Mouse (Mus musculus) liver, postnatal 0 days (tissue): ENCODE measurements at regions not wholly inside any gene's neighbourhood (a gene's known extent, or its start where the extent isn't known, plus 50 kb on each side); places are given as distances from the start of the nearest gene placed in this dataset.

Source experiments
- ATAC-seq: fragments of 200-750 bp; cut with Nextera tagmentation; 2 replicates; pipeline ENCODE4 v1.8.0; 2017; ENCODE audit warnings: mild to moderate bottlenecking, moderate library complexity
- DNase-seq: peaks from one replicate; pipeline ENCODE4 v3.0.0-alpha.2; 2016
- H3K27ac ChIP-seq: fragments of 300-500 bp; sonication (generic); 2 replicates; pipeline ENCODE4 v1.5.1; 2014; ENCODE audit warnings: antibody characterized with exemption, moderate library complexity, mild to moderate bottlenecking, low read depth
- H3K27me3 ChIP-seq: fragments of 300-500 bp; sonication (generic); 2 replicates; pipeline ENCODE4 v1.6.1; 2014; ENCODE audit warnings: low read length, control low read depth, mixed read lengths; ENCODE audit not compliant: insufficient read depth
- H3K36me3 ChIP-seq: fragments of 300-500 bp; sonication (generic); replicated peaks from 2 replicates; pipeline ENCODE4 v1.6.1; 2014; ENCODE audit warnings: mild to moderate bottlenecking, control low read depth, low read length, moderate library complexity, mixed read lengths; ENCODE audit not compliant: insufficient read depth
- H3K4me1 ChIP-seq: fragments of 300-500 bp; sonication (generic); 2 replicates; pipeline ENCODE4 v1.6.1; 2014; ENCODE audit warnings: antibody characterized with exemption, mild to moderate bottlenecking, control low read depth; ENCODE audit not compliant: insufficient read depth
- H3K4me2 ChIP-seq: fragments of 300-500 bp; sonication (generic); 2 replicates; pipeline ENCODE4 v1.6.1; 2014; ENCODE audit warnings: low read depth, mild to moderate bottlenecking, low read length, moderate library complexity, mixed read lengths
- H3K4me3 ChIP-seq: fragments of 300-500 bp; sonication (generic); 2 replicates; pipeline ENCODE4 v1.5.1; 2014; ENCODE audit warnings: low read depth, low read length
- H3K9ac ChIP-seq: fragments of 300-500 bp; sonication (generic); replicated peaks from 2 replicates; pipeline ENCODE4 v1.6.1; 2014; ENCODE audit warnings: mild to moderate bottlenecking, moderate library complexity
- H3K9me3 ChIP-seq: fragments of 300-500 bp; sonication (generic); 2 replicates; pipeline ENCODE4 v1.6.1; 2016; ENCODE audit warnings: mild to moderate bottlenecking, control low read depth, low read length, mixed read lengths
- CTCF ChIP-seq: sonication (generic); IDR thresholded peaks from 2 replicates; pipeline ENCODE4 v1.5.1; 2016; ENCODE audit warnings: antibody characterized with exemption, low read depth
- EP300 ChIP-seq: IDR thresholded peaks from 2 replicates; pipeline ENCODE4 v1.6.1; 2016; ENCODE audit warnings: antibody characterized with exemption, low read depth, mild to moderate bottlenecking
- WGBS: fragments of 180-500 bp; shearing (Covaris S2); extraction: QIAGEN DNeasy Blood & Tissue Kit; methylation state at CpG from one replicate; pipeline ENCODE4 v1.1.7; 2014; ENCODE audit not compliant: insufficient replicate concordance; 5-methylcytosine and 5-hydroxymethylcytosine counted together

GRCm38 (mm10) chr19:54822161-54822560 is 304.9 kb downstream of the Gpam start:
- TF ChIP-seq EP300 (no peak), CTCF (no peak)
- Histone ChIP-seq H3K9me3 (no peaks in the 10 kb centered on the region), H3K4me3 (no peak overlapping the region), H3K27me3 (no peaks in the 10 kb centered on the region), H3K9ac (no peak overlapping the region), H3K27ac (no peak overlapping the region), H3K36me3 (no peaks in the 10 kb centered on the region), H3K4me1 (no peaks in the 10 kb centered on the region), H3K4me2 (no peak overlapping the region)
- ATAC-seq (no peak), DNase-seq (no peak)
- 61% methylated on average over 5 of the region's 5 CpGs for WGBS

- no peak for TF ChIP-seq EP300
- no peak for TF ChIP-seq CTCF
- Histone ChIP-seq H3K9ac (no peak overlapping the region), H3K4me3 (no peak overlapping the region), H3K4me1 (no peaks in the 10 kb centered on the region), H3K4me2 (no peak overlapping the region), H3K36me3 (no peaks in the 10 kb centered on the region), H3K27me3 (no peaks in the 10 kb centered on the region), H3K9me3 (no peaks in the 10 kb centered on the region), H3K27ac (no peak overlapping the region)
- WGBS: 45% methylated on average over 4 of the region's 4 CpGs
- ATAC-seq: peak; percentile 50; the same call in 1 of the 2 replicates
- peak; percentile 14 for DNase-seq
Measured at GRCm38 (mm10) chr19:54820587-54820986, 306.5 kb downstream of the Gpam start.

GRCm38 (mm10) chr19:54801123-54801742 is 325.8 kb downstream of the Gpam start:
- no peaks in the 10 kb centered on the region for H3K4me1 ChIP-seq
- no peaks in the 10 kb centered on the region for H3K9me3 ChIP-seq
- WGBS: 70% methylated on average over 8 of the region's 8 CpGs
- no peak for DNase-seq
- H3K9ac ChIP-seq: no peak overlapping the region
- TF ChIP-seq CTCF (no peak), EP300 (no peak)
- no peak overlapping the region for H3K4me2 ChIP-seq
- no peaks in the 10 kb centered on the region for H3K36me3 ChIP-seq
- H3K27me3 ChIP-seq: no peaks in the 10 kb centered on the region
- ATAC-seq: no peak
- H3K4me3 ChIP-seq: no peak overlapping the region
- no peak overlapping the region for H3K27ac ChIP-seq

DNA sequence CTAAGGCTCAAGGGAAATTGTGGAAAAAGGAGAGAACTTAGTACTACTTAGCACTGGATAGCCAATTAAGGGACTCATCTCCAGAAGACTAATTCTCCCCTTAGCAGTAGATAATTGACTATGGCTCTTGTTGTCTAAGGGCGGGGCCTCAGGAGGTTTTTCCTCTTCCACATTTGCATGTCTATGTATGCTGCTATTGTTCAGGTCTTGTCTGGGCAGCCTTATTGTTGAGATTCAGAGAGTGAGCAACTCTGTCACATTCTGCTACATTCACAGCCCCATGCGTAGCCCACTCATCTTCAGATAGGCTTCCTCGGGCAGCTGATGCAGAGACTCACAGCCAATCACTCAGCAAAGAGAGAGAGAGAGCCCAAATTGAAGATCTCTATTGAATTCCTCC is 339.9 kb downstream of the Gpam start:
- Histone ChIP-seq H3K4me2 (no peak overlapping the region), H3K4me3 (no peak overlapping the region), H3K27ac (no peak overlapping the region), H3K9me3 (no peaks in the 10 kb centered on the region), H3K27me3 (no peaks in the 10 kb centered on the region), H3K36me3 (no peaks in the 10 kb centered on the region), H3K9ac (no peak overlapping the region), H3K4me1 (no peaks in the 10 kb centered on the region)
- WGBS: 74% methylated on average over 3 of the region's 3 CpGs
- DNase-seq: no peak
- TF ChIP-seq EP300 (no peak), CTCF (no peak)
- ATAC-seq: no peak

DNA sequence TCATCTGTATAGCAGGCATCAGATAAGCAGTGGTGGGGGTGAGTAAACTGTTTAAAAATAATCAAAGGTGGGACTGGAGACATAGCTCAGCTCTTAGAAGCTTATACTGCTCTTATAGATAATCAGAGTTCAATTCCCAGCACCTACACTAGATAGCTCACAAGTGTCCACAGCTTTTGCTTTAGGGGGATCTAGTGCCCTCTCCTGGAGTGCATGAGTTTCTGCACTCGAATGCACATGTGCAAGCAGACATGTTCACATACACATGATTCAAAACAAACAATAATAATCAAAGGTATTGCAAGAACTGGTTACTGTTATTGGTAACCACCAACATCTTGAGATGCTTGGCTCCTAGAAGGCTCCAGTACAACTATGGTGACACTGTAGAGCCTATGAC is 343.3 kb downstream of the Gpam start:
- Histone ChIP-seq H3K4me1 (no peaks in the 10 kb centered on the region), H3K4me3 (no peak overlapping the region), H3K27ac (no peak overlapping the region), H3K27me3 (no peaks in the 10 kb centered on the region), H3K4me2 (no peak overlapping the region), H3K36me3 (no peaks in the 10 kb centered on the region), H3K9me3 (no peaks in the 10 kb centered on the region), H3K9ac (no peak overlapping the region)
- no peak for TF ChIP-seq EP300
- 0 out of 2 replicates have a peak, but pooled peaks have one; percentile 11 for TF ChIP-seq CTCF
- DNase-seq (no peak), ATAC-seq (no peak)
- 39% methylated on average over 1 of the region's 1 CpGs for WGBS

DNA sequence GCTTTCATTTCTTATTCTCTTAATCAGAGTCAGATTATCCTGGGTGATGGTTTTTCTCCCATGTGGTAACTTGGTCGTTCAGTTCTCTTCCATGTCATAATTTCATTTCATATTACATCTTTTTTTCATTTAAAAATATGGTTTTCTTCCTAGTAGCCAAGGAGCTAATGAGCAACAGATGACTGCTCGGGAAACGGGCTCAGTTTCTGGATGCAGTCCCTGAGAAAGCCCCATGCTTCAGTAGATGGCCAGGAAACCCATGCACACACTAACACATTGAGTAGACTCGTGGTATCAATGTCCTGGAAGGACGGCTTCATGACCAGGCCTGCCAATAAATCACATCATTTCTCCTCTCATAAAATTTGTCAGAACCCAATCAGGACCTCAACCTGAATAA is 369.3 kb downstream of the Gpam start:
- H3K4me3 ChIP-seq: no peak overlapping the region
- DNase-seq (no peak), ATAC-seq (no peak)
- H3K4me2 ChIP-seq: no peak overlapping the region
- H3K9ac ChIP-seq: no peak overlapping the region
- no peak overlapping the region for H3K27ac ChIP-seq
- no peak for TF ChIP-seq EP300
- TF ChIP-seq CTCF: no peak
- no peaks in the 10 kb centered on the region for H3K4me1 ChIP-seq
- H3K9me3 ChIP-seq: no peaks in the 10 kb centered on the region
- no peaks in the 10 kb centered on the region for H3K36me3 ChIP-seq
- 73% methylated on average over 5 of the region's 5 CpGs for WGBS
- no peaks in the 10 kb centered on the region for H3K27me3 ChIP-seq
